Mouse (Mus musculus) gonadal fat pad, adult 2 months (tissue): Measurements from ENCODE around the gene Gjc1. TPM values are rescaled to one million over a fixed set of nuclear protein-coding genes. Genes with fewer than 3 reads are reported as not detected.

Source experiments
- DNase-seq: peaks from one replicate; pipeline ENCODE4 v3.0.0-alpha.2; 2012; ENCODE audit warnings: low read depth
- polyA plus RNA-seq: library from polyadenylated mRNA; depleted of rRNA; stranded (reverse); fragments of >200 nt; gene quantifications from 2 replicates; pipeline ENCODE4 v1.2.3, GENCODE M21; 2012

The Gjc1 gene
- polyA plus RNA-seq, 1 experiment: 14.7 TPM

GRCm38 (mm10) chr11:102814881-102815280 lies 4.6 kb downstream of the Gjc1 start:
- no peak for DNase-seq

- DNase-seq: no peak
Measured at GRCm38 (mm10) chr11:102810721-102811485, 8.6 kb downstream of the Gjc1 start.

GRCm38 (mm10) chr11:102808246-102808645 lies 11.3 kb downstream of the Gjc1 start:
- DNase-seq: no peak

- DNase-seq: no peak
Measured at GRCm38 (mm10) chr11:102803453-102803852, 16.0 kb downstream of the Gjc1 start.

DNA sequence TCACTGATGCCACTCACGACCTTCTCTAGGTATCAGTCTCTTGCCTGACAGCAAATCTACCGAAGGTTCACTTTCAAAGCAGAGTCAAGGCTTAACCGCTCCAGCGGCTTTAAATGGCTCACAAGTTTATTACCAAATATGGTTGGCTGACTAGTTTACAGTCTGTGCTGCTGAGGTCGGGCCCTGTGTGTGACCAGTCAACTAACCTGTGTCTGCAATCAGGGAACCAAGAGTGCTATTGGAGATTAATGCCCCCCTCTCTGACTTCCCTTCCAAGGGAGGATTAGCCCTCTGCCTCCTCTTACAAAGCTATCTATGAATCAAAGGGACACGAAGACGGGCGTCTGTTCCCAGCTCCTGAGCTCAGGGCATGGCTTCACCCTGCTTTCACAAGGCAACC lies 25.3 kb downstream of the Gjc1 start:
- no peak for DNase-seq

- DNase-seq: no peak
Measured at GRCm38 (mm10) chr11:102791682-102792445, 27.6 kb downstream of the Gjc1 start.

GRCm38 (mm10) chr11:102787688-102788177 lies 31.8 kb downstream of the Gjc1 start:
- DNase-seq: no peak

DNA sequence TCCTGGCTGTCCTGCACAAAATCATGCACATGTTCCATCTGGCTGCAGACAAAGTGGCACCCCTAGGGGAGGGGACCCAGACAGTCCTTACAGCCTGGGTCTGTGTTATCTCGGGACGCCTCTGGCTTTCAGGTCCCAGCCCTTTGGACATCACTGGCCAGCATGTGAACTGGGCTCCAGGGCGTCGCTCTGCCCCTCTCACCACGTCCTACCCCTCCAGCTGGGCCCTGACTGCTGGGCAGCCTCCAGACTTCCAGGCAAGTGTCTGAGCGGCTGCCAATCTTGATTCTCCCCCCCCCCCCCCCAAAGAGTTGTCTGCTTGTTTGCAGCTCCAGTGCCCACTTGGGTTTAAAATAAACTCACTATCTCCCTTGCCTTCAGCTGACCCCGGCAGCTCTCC lies 36.1 kb downstream of the Gjc1 start:
- no peak for DNase-seq

- DNase-seq: no peak
Measured at GRCm38 (mm10) chr11:102781523-102781922, 38.0 kb downstream of the Gjc1 start.

GRCm38 (mm10) chr11:102780986-102781351 lies 38.5 kb downstream of the Gjc1 start:
- no peak for DNase-seq

DNA sequence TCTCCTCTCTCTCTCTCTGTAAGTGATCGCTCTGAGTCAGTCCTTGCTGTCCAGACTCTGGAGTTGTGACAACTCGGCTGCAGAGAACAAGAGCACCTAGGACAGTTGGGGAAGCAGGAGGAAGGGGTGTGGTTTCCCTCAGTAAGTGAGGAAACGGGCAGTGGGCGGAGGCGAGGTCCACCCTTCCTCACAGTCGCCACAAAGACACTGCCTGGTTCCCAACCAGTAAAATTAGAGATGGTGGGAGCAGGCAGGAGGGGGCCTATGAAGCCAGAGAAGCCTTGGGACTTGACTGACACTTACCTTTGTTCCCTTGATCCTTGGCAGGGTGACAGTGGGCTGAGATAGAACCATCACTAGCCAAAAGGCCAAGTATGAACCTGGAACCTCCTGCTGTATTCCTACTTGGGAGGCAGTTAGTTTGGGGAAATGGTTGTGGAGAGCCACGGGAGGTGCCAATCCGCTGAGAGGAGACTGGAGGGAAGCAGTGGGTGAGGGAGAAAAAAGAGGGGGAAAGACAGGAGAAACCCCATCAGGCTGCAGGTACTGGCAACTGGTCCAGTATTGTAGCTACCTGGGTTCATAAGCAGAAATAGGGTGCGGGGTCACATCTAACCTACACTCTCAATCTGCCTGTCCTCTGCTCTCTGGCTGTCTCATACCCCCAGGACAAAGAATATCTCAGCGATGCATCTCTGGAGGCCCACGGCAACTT lies 39.1 kb downstream of the Gjc1 start:
- no peak for DNase-seq

DNA sequence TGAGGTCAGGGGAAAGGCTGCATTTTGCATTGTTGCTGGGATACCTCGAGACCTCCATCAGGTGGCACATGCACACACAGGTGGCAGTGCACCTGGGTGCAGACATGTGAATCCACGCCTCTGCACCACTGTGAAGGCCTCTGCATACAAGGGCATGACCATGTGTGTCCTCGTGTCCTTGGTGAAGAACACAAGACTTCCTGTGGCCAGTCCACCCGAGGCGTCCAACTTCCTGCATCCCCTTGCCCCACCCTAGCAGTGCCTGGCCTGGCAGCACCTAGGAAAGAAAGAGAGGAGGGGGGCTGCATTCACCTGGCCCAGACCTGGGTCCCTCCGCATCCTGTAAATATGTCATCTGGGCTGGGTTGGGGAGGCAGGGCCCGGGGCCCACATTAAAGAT lies 39.7 kb downstream of the Gjc1 start:
- no peak for DNase-seq

DNA sequence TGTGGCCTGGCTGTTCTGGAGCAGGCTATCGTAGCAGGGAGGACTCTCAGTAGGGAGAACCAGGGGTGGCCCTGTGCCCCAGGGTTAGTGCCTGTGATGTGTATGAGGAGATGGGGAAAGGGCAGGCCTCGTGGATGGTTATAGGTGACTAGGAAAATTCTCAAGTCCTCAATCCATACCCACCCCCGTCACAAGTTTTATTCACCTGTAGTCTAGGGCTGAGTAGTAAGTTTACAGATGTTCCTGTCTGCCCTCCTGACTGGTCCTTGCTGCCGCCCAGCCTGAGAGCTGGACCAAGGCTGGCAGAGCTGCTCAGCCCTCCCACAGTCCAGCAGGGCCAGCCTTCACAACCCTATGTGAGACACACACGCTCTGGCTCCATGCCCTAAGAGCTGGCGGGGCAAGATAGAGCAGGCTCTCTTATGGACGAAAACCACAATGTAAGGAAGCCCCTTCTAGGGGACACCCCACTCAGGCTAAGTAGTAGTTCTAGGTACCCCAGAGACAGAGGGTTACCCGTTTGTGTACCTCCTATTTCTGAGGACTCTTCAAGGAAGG lies 40.3 kb downstream of the Gjc1 start:
- DNase-seq: no peak

DNA sequence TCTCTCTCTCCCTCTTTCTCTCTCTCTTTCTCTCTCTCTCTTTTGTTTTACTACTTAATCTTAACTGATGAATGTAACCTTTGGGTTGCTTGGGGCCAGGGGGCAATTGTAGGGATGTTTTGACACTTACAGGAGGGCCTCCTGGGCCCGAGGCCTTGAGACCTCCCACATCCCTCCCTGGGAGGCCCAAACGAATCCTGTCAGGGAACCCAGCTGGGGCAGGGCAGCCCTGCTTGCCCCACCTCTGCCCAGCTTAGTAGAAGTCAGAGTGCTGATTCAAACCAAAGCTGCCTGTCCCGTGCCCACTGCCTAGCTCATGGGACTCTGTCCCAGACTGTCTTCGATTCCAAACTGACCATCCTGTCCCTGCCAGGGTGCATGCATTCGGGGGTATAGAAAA lies 40.9 kb downstream of the Gjc1 start:
- DNase-seq: no peak

- DNase-seq: no peak
Measured at GRCm38 (mm10) chr11:102778165-102778564, 41.3 kb downstream of the Gjc1 start.

DNA sequence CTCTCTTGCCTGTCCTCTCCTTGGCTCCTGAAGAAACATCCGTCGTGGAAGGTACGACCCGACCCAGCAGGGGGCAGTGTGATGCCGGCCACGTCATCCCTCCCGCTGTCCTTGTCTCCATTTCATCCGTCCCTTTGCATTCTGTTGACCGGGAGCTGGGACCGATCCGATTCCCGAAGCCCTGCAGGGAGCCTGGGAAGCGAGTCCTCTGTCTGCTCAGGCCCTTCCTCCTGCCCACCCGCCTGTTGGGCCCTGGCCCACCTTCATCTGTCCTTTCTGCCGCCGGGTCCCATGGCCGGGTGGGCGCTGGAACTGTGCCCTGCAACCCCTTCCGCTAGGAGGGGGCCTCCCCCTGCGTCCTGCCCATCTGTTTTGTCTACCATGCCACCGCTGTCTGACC lies 41.9 kb downstream of the Gjc1 start:
- DNase-seq: no peak

- no peak for DNase-seq
Measured at GRCm38 (mm10) chr11:102774621-102775141, 44.8 kb downstream of the Gjc1 start.

DNA sequence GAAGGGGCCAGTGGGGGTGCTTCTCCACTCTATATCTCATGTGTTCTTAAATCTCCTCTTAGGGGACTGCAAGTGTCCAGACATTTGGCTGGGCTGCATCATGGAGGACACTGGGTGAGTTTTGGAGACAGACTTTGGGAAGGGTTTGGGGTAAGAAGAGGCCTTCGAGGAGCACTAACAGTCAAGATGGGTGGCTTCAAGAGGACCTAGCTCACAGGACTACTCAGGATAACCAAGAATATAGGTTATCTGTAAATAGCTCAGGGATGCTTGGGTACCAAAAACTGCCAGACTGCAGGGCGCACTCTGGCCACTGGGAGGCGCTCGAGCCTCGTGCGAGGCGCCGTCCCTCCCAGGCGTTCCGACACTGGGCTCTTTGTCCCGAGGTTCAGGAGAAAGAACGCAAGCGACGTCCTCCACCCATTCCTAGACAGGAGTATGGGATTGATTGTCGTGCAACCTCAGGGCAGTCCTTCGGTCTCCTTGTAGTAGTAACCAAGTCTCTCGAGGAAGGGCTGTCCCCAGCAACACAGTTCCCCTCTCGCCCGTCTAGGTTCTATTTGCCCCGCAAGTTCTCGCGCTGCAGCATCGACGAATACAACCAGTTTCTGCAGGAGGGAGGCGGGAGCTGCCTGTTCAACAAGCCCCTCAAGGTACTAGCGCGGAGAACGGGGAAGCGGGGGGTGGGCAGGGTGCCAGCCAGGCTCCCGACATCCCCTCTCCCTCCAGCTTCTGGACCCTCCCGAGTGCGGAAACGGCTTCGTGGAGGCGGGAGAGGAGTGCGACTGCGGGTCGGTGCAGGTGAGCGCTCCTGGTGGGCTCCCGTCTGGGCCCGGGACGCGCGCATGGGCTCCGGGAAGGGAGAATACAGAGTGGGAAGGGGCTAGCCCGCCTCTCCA lies 45.5 kb downstream of the Gjc1 start:
- DNase-seq: no peak

GRCm38 (mm10) chr11:102772771-102773700 lies 46.5 kb downstream of the Gjc1 start:
- no peak for DNase-seq
